Mouse (Mus musculus) heart, embryonic 11.5 days (tissue): ENCODE data around the gene Rtn4. TPM values are rescaled to one million over a fixed set of nuclear protein-coding genes. Genes with fewer than 3 reads are reported as not detected.

Source experiments
- ATAC-seq: fragments of 200-750 bp; cut with Nextera tagmentation; replicated peaks from 2 replicates; pipeline ENCODE4 v1.8.0; 2017; ENCODE audit warnings: moderate library complexity; ENCODE audit not compliant: insufficient number of reproducible peaks, low FRiP score, low TSS enrichment
- H3K27ac ChIP-seq: fragments of 300-500 bp; sonication (generic); 2 replicates; pipeline ENCODE4 v1.5.1; 2014; ENCODE audit warnings: mild to moderate bottlenecking, low read depth, low read length
- H3K27me3 ChIP-seq: fragments of 300-500 bp; sonication (generic); 2 replicates; pipeline ENCODE4 v1.6.1; 2014; ENCODE audit warnings: mild to moderate bottlenecking, low read length, mixed read lengths; ENCODE audit not compliant: control insufficient read depth, insufficient read depth
- H3K36me3 ChIP-seq: fragments of 300-500 bp; sonication (generic); 2 replicates; pipeline ENCODE4 v1.6.1; 2014; ENCODE audit warnings: mild to moderate bottlenecking, low read length, moderate library complexity, mixed read lengths; ENCODE audit not compliant: control insufficient read depth, insufficient read depth
- H3K4me1 ChIP-seq: fragments of 300-500 bp; sonication (generic); 2 replicates; pipeline ENCODE4 v1.6.1; 2014; ENCODE audit warnings: low read length; ENCODE audit not compliant: control insufficient read depth, insufficient read depth
- H3K4me2 ChIP-seq: fragments of 300-500 bp; sonication (generic); 2 replicates; pipeline ENCODE4 v1.6.1; 2014; ENCODE audit warnings: mild to moderate bottlenecking, moderate library complexity
- H3K4me3 ChIP-seq: fragments of 300-500 bp; sonication (generic); 2 replicates; pipeline ENCODE4 v1.5.1; 2014; ENCODE audit warnings: low read depth, low read length
- H3K9ac ChIP-seq: fragments of 300-500 bp; sonication (generic); 2 replicates; pipeline ENCODE4 v1.6.1; 2014; ENCODE audit warnings: mild to moderate bottlenecking, low read depth, low read length, moderate library complexity
- H3K9me3 ChIP-seq: fragments of 300-500 bp; sonication (generic); replicated peaks from 2 replicates; pipeline ENCODE4 v1.6.1; 2016; ENCODE audit warnings: low read length; ENCODE audit not compliant: control insufficient read depth
- WGBS: fragments of 180-500 bp; shearing (Covaris S2); extraction: QIAGEN DNeasy Blood & Tissue Kit; methylation state at CpG from one replicate; pipeline ENCODE4 v1.1.7; 2014; ENCODE audit not compliant: insufficient replicate concordance; 5-methylcytosine and 5-hydroxymethylcytosine counted together
- polyA plus RNA-seq: library from polyadenylated mRNA; unstranded; fragments of >200 nt; fragmentation: Nextera tagmentation; extraction: Ambion mirVana; gene quantifications from 2 replicates; pipeline ENCODE4 v1.2.1, GENCODE M21; 2014

Rtn4 gene
- polyA plus RNA-seq, 1 experiment from 2014 or later: 48.5 TPM

DNA sequence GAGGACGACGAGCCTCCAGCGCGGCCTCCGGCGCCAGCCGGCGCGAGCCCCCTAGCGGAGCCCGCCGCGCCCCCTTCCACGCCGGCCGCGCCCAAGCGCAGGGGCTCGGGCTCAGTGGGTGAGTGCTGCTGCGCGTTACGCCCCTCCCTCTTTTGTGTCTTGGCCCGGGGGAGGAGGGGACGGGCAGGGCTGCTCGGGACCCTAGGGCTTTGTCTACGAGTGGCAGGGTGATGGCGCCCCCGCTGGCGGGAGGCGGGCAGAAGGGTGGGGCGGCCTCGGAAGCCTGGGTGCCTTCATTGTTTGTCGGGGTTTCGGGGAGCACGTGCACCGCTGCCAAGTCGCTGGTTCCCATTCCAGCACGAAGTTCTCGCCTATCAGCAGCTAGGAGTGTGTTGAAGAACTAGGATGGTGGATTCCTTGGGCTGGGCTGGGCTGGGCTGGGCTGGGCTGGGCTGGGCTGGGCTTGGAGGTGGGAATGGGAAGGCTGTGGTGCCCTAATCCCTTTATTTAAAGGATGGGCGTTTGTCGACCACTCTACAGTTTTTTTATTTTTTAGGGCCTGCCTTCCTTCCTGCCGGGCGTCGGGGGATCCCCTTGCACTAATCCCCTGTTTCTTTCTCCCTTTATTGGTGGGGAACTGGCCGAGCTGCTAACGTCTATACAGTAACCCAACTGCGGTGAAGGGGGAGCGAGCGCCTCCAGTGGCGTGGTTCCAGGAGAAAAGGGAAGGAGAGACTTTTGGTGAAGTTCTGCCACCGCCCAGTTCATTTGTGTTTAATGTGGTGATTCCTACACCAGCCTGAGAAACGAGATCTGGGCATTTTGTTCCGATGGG lies 1.0 kb downstream of the Rtn4 start:
- peak overlapping the region; percentile 98 for H3K9ac ChIP-seq
- peak; percentile 74 for ATAC-seq
- H3K9me3 ChIP-seq: no peaks in the 10 kb centered on the region
- H3K36me3 ChIP-seq: 0 out of 2 replicates have a peak, but pooled peaks cover 3% of the 10 kb centered on the region
- H3K27ac ChIP-seq: peak overlapping the region; percentile 98
- peak overlapping the region; percentile 77 for H3K4me3 ChIP-seq
- no peaks in the 10 kb centered on the region for H3K27me3 ChIP-seq
- under 1% methylated on average over 53 of the region's 53 CpGs for WGBS
- H3K4me1 ChIP-seq: 0 out of 2 replicates have a peak, but pooled peaks cover 4% of the 10 kb centered on the region
- H3K4me2 ChIP-seq: peak overlapping the region; percentile 69

- H3K4me3 ChIP-seq: no peak overlapping the region
Measured at GRCm38 (mm10) chr11:29694754-29695153, 2.0 kb downstream of the Rtn4 start.

GRCm38 (mm10) chr11:29702721-29703120 lies 10.0 kb downstream of the Rtn4 start:
- no peaks in the 10 kb centered on the region for H3K27me3 ChIP-seq
- H3K27ac ChIP-seq: no peak overlapping the region
- H3K4me1 ChIP-seq: no peaks in the 10 kb centered on the region
- 78% methylated on average over 3 of the region's 3 CpGs for WGBS
- no peak overlapping the region for H3K9ac ChIP-seq
- H3K36me3 ChIP-seq: peaks cover 5% of the 10 kb centered on the region
- H3K4me2 ChIP-seq: no peak overlapping the region
- no peak for ATAC-seq
- H3K9me3 ChIP-seq: no peaks in the 10 kb centered on the region
- no peak overlapping the region for H3K4me3 ChIP-seq

More at GRCm38 (mm10) chr11:29694754-29695153, 2.0 kb downstream of the Rtn4 start:
- Histone ChIP-seq H3K27me3 (no peaks in the 10 kb centered on the region), H3K36me3 (0 out of 2 replicates have a peak, but pooled peaks cover 3% of the 10 kb centered on the region), H3K4me1 (0 out of 2 replicates have a peak, but pooled peaks cover 4% of the 10 kb centered on the region), H3K9ac (no peak overlapping the region), H3K27ac (no peak overlapping the region), H3K9me3 (no peaks in the 10 kb centered on the region), H3K4me2 (no peak overlapping the region)
- no peak for ATAC-seq

- Histone ChIP-seq H3K4me2 (no peak overlapping the region), H3K4me3 (no peak overlapping the region), H3K27ac (no peak overlapping the region), H3K9me3 (no peaks in the 10 kb centered on the region), H3K36me3 (peaks cover 6% of the 10 kb centered on the region), H3K9ac (no peak overlapping the region), H3K27me3 (no peaks in the 10 kb centered on the region), H3K4me1 (no peaks in the 10 kb centered on the region)
- ATAC-seq: no peak
Measured at GRCm38 (mm10) chr11:29705263-29705662, 12.5 kb downstream of the Rtn4 start.

DNA sequence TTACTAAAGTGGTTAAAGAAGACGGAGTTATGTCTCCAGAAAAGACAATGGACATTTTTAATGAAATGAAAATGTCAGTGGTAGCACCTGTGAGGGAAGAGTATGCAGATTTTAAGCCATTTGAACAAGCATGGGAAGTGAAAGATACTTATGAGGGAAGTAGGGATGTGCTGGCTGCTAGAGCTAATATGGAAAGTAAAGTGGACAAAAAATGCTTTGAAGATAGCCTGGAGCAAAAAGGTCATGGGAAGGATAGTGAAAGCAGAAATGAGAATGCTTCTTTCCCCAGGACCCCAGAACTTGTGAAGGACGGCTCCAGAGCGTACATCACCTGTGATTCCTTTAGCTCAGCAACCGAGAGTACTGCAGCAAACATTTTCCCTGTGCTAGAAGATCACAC lies 14.1 kb downstream of the Rtn4 start:
- no peak for ATAC-seq
- no peaks in the 10 kb centered on the region for H3K4me1 ChIP-seq
- no peak overlapping the region for H3K4me2 ChIP-seq
- no peak overlapping the region for H3K27ac ChIP-seq
- H3K36me3 ChIP-seq: peaks cover 6% of the 10 kb centered on the region
- H3K27me3 ChIP-seq: no peaks in the 10 kb centered on the region
- H3K9ac ChIP-seq: no peak overlapping the region
- no peaks in the 10 kb centered on the region for H3K9me3 ChIP-seq
- 90% methylated on average over 4 of the region's 4 CpGs for WGBS
- no peak overlapping the region for H3K4me3 ChIP-seq

- H3K27ac ChIP-seq: no peak overlapping the region
- ATAC-seq: no peak
- no peak overlapping the region for H3K4me3 ChIP-seq
- H3K9me3 ChIP-seq: no peaks in the 10 kb centered on the region
- H3K27me3 ChIP-seq: no peaks in the 10 kb centered on the region
- H3K4me2 ChIP-seq: no peak overlapping the region
- H3K9ac ChIP-seq: no peak overlapping the region
- H3K36me3 ChIP-seq: peaks cover 6% of the 10 kb centered on the region
- H3K4me1 ChIP-seq: no peaks in the 10 kb centered on the region
Measured at GRCm38 (mm10) chr11:29709512-29709911, 16.8 kb downstream of the Rtn4 start.

DNA sequence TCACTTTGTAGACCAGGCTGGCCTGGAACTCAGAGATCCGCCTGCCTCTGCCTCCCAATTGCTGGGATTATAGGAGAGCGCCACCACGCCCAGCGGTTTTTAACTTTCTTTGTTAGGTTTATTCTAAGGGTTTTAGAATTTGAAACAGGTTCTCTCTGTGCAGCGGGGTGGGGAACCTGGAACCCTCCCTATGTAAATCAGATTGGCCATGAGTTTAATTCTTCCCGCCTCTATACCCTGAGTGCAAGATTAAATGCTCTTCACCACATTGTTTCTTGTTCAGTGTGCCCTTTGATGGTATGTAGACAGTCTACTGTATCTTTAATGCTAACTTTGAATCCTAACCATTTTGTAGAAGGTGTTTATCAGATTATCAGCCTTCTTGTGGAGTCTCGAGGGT lies 21.4 kb downstream of the Rtn4 start:
- Histone ChIP-seq H3K27me3 (no peaks in the 10 kb centered on the region), H3K9me3 (no peaks in the 10 kb centered on the region), H3K4me1 (no peaks in the 10 kb centered on the region), H3K36me3 (no peaks in the 10 kb centered on the region; the same call in 1 of the 2 replicates), H3K4me3 (no peak overlapping the region), H3K27ac (no peak overlapping the region), H3K4me2 (no peak overlapping the region), H3K9ac (no peak overlapping the region)
- 85% methylated on average over 7 of the region's 7 CpGs for WGBS
- ATAC-seq: no peak

DNA sequence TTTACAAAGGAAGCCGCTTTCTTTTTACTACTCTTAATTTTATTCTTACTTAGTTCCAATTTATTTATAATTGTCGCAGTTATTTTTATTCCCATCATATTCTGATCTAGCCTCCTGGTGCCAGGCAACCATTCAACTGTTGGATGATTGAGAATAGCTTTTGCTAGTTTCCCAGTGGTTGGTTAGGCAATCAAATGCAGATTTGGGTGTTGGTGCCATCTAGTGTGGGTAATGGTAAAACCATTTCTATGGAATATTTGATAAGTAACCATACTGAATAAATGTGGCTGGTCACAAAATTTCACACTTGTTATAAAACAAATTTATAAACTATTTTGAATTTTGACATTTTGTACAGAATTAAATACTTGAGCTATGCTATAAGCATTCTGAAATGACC lies 22.0 kb downstream of the Rtn4 start:
- Histone ChIP-seq H3K4me1 (no peaks in the 10 kb centered on the region), H3K9me3 (no peaks in the 10 kb centered on the region), H3K4me2 (no peak overlapping the region), H3K9ac (no peak overlapping the region), H3K27me3 (no peaks in the 10 kb centered on the region), H3K27ac (no peak overlapping the region), H3K36me3 (no peaks in the 10 kb centered on the region; the same call in 1 of the 2 replicates), H3K4me3 (no peak overlapping the region)
- 90% methylated on average over 2 of the region's 2 CpGs for WGBS
- ATAC-seq: no peak

DNA sequence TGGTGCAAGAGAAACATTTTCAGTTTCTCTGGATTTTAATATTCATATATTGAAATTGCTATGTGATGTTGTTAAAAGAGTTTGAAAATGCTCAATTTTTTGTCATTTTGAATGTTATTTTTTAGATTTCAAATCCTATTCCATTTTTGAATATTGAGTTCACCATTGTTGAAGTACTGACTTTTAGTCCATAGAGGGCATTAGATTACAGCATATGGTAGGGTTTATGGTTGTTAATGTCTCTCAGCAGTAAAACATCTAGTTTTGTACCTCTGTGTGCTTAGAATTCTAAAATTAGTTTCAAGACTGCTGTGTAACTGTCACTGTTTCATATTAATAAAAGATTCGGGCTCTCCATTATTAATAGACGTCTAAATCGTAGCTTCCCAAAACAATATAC lies 22.8 kb downstream of the Rtn4 start:
- Histone ChIP-seq H3K36me3 (no peaks in the 10 kb centered on the region; the same call in 1 of the 2 replicates), H3K9ac (no peak overlapping the region), H3K9me3 (no peaks in the 10 kb centered on the region), H3K4me3 (no peak overlapping the region), H3K4me1 (no peaks in the 10 kb centered on the region), H3K4me2 (no peak overlapping the region), H3K27me3 (no peaks in the 10 kb centered on the region), H3K27ac (no peak overlapping the region)
- 90% methylated on average over 3 of the region's 3 CpGs for WGBS
- ATAC-seq: no peak
